Mouse (Mus musculus): Measurements from ENCODE around the gene Ak6. TPM values are rescaled to one million over a fixed set of nuclear protein-coding genes. Genes with fewer than 3 reads are reported as not detected.
A peak's percentile ranks its signal among the peaks of the same experiment; 100 is the strongest.

Ak6 gene
- polyA plus RNA-seq, 1 experiment, result 115 TPM

GRCm38 (mm10) chr13:100634106-100634691 is 16.6 kb upstream of the Ak6 start:
- no peak overlapping the region for H3K4me3 ChIP-seq
- H3K79me2 ChIP-seq (ENCODE audit: control insufficient read depth, insufficient read depth), result no peaks in the 10 kb centered on the region
- peaks cover 69% of the 10 kb centered on the region for H3K36me3 ChIP-seq (ENCODE audit: control insufficient read depth, insufficient read depth)
- TF ChIP-seq SRF (IDR thresholded peaks at IDR 0.05; ENCODE audit: control insufficient read depth, insufficient read length, low read depth) (no peak), MYOD1 (IDR thresholded peaks at IDR 0.05; ENCODE audit: control insufficient read depth in 1 of 3, insufficient read length in 2 of 3, low read depth in 2 of 3) (no peak), POLR2A (IDR thresholded peaks at IDR 0.05; ENCODE audit: insufficient read length, low read depth) (no peak), USF1 (IDR thresholded peaks at IDR 0.05; ENCODE audit: low read depth) (no peak), POLR2AphosphoS2 (IDR thresholded peaks at IDR 0.05; ENCODE audit: insufficient read length, low read depth) (no peak), TCF3 (IDR thresholded peaks at IDR 0.05; ENCODE audit: insufficient read length, low read depth) (no peak), REST (IDR thresholded peaks at IDR 0.05; ENCODE audit: insufficient read depth, insufficient read length) (no peak), CEBPB (IDR thresholded peaks at IDR 0.05; ENCODE audit: insufficient read depth, poor library complexity, severe bottlenecking) (no peak), MYOG (IDR thresholded peaks at IDR 0.05; ENCODE audit: control insufficient read depth in 1 of 3, insufficient read depth in 1 of 3, insufficient read length in 2 of 3, low read depth in 2 of 3) (no peak), E2F4 (IDR thresholded peaks at IDR 0.05; ENCODE audit: insufficient read depth) (no peak), TCF12 (IDR thresholded peaks at IDR 0.05; ENCODE audit: insufficient read depth, poor library complexity, severe bottlenecking) (no peak), MAX (IDR thresholded peaks at IDR 0.05; ENCODE audit: low read depth) (no peak)
- H3K4me2 ChIP-seq (ENCODE audit: low read depth), result no peak overlapping the region
- H3K27me3 ChIP-seq (ENCODE audit: control insufficient read depth, insufficient read depth, insufficient read length), result no peaks in the 10 kb centered on the region
- H3ac ChIP-seq (ENCODE audit: control insufficient read depth, insufficient read length), result no peak overlapping the region

- Histone ChIP-seq H3K27me3 (ENCODE audit: control insufficient read depth, insufficient read depth, insufficient read length) (no peaks in the 10 kb centered on the region), H3K4me3 (no peak overlapping the region), H3K36me3 (ENCODE audit: control insufficient read depth, insufficient read depth) (peaks cover 54% of the 10 kb centered on the region), H3K4me2 (ENCODE audit: low read depth) (no peak overlapping the region), H3ac (ENCODE audit: control insufficient read depth, insufficient read length) (no peak overlapping the region), H3K79me2 (ENCODE audit: control insufficient read depth, insufficient read depth) (no peaks in the 10 kb centered on the region)
- TF ChIP-seq TCF12 (IDR thresholded peaks at IDR 0.05; ENCODE audit: insufficient read depth, poor library complexity, severe bottlenecking) (no peak), TCF3 (IDR thresholded peaks at IDR 0.05; ENCODE audit: insufficient read length, low read depth) (no peak), MYOG (IDR thresholded peaks at IDR 0.05; ENCODE audit: control insufficient read depth in 1 of 3, insufficient read depth in 1 of 3, insufficient read length in 2 of 3, low read depth in 2 of 3) (no peak), REST (IDR thresholded peaks at IDR 0.05; ENCODE audit: insufficient read depth, insufficient read length) (no peak), POLR2A (IDR thresholded peaks at IDR 0.05; ENCODE audit: insufficient read length, low read depth) (no peak), CEBPB (IDR thresholded peaks at IDR 0.05; ENCODE audit: insufficient read depth, poor library complexity, severe bottlenecking) (no peak), SRF (IDR thresholded peaks at IDR 0.05; ENCODE audit: control insufficient read depth, insufficient read length, low read depth) (no peak), MYOD1 (IDR thresholded peaks at IDR 0.05; ENCODE audit: control insufficient read depth in 1 of 3, insufficient read length in 2 of 3, low read depth in 2 of 3) (no peak), E2F4 (IDR thresholded peaks at IDR 0.05; ENCODE audit: insufficient read depth) (no peak), USF1 (IDR thresholded peaks at IDR 0.05; ENCODE audit: low read depth) (no peak), POLR2AphosphoS2 (IDR thresholded peaks at IDR 0.05; ENCODE audit: insufficient read length, low read depth) (no peak), MAX (IDR thresholded peaks at IDR 0.05; ENCODE audit: low read depth) (no peak)
Observed at GRCm38 (mm10) chr13:100642471-100643209, 8.1 kb upstream of the Ak6 start.

- TF ChIP-seq TCF3 (IDR thresholded peaks at IDR 0.05; ENCODE audit: insufficient read length, low read depth), result no peak
- no peak for TF ChIP-seq CEBPB (IDR thresholded peaks at IDR 0.05; ENCODE audit: insufficient read depth, poor library complexity, severe bottlenecking)
- TF ChIP-seq MAX (IDR thresholded peaks at IDR 0.05; ENCODE audit: low read depth), result no peak
- no peak for TF ChIP-seq POLR2A (IDR thresholded peaks at IDR 0.05; ENCODE audit: insufficient read length, low read depth)
- TF ChIP-seq POLR2AphosphoS2 (IDR thresholded peaks at IDR 0.05; ENCODE audit: insufficient read length, low read depth), result no peak
- Histone ChIP-seq H3K36me3 (ENCODE audit: control insufficient read depth, insufficient read depth) (peaks cover 26% of the 10 kb centered on the region), H3K4me3 (no peak overlapping the region), H3K4me2 (ENCODE audit: low read depth) (no peak overlapping the region), H3ac (ENCODE audit: control insufficient read depth, insufficient read length) (no peak overlapping the region), H3K79me2 (ENCODE audit: control insufficient read depth, insufficient read depth) (peaks cover 35% of the 10 kb centered on the region), H3K27me3 (ENCODE audit: control insufficient read depth, insufficient read depth, insufficient read length) (no peaks in the 10 kb centered on the region)
Observed at GRCm38 (mm10) chr13:100648223-100648622, 2.6 kb upstream of the Ak6 start.

GRCm38 (mm10) chr13:100651439-100652186 is 834 bp downstream of the Ak6 start, which contains the start of gene Taf9:
Gene Taf9 (plus strand): TSS chr13:100651579.
- peak; percentile 40 for TF ChIP-seq POLR2AphosphoS2 (IDR thresholded peaks at IDR 0.05; ENCODE audit: insufficient read length, low read depth)
- TF ChIP-seq E2F4 (IDR thresholded peaks at IDR 0.05; ENCODE audit: insufficient read depth), result no peak
- no peak for TF ChIP-seq USF1 (IDR thresholded peaks at IDR 0.05; ENCODE audit: low read depth)
- peak; percentile 73 for TF ChIP-seq POLR2A (IDR thresholded peaks at IDR 0.05; ENCODE audit: insufficient read length, low read depth)
- TF ChIP-seq REST (IDR thresholded peaks at IDR 0.05; ENCODE audit: insufficient read depth, insufficient read length), result no peak
- TF ChIP-seq MYOG (IDR thresholded peaks at IDR 0.05; ENCODE audit: control insufficient read depth in 1 of 3, insufficient read depth in 1 of 3, insufficient read length in 2 of 3, low read depth in 2 of 3), result no peak
- TF ChIP-seq MAX (IDR thresholded peaks at IDR 0.05; ENCODE audit: low read depth), result no peak
- H3K79me2 ChIP-seq (ENCODE audit: control insufficient read depth, insufficient read depth), result peaks cover 54% of the 10 kb centered on the region
- H3K4me3 ChIP-seq, result peak within 1 kb of the TSS; percentile 81
- H3K4me2 ChIP-seq (ENCODE audit: low read depth), result peak within 1 kb of the TSS; percentile 94
- H3K27me3 ChIP-seq (ENCODE audit: control insufficient read depth, insufficient read depth, insufficient read length), result no peaks in the 10 kb centered on the region
- H3K36me3 ChIP-seq (ENCODE audit: control insufficient read depth, insufficient read depth), result peaks cover 4% of the 10 kb centered on the region
- H3ac ChIP-seq (ENCODE audit: control insufficient read depth, insufficient read length), result peak within 1 kb of the TSS; percentile 48

Measured in myocyte (in vitro differentiated cells).